Mouse (Mus musculus) mesoderm, embryonic 11.5 days (tissue): ENCODE measurements around the gene Sugt1.

Source experiments
- DNase-seq: peaks from one replicate; pipeline ENCODE4 v3.0.0-alpha.2; 2012; ENCODE audit warnings: low read depth, low spot score

Gene Sugt1

DNA sequence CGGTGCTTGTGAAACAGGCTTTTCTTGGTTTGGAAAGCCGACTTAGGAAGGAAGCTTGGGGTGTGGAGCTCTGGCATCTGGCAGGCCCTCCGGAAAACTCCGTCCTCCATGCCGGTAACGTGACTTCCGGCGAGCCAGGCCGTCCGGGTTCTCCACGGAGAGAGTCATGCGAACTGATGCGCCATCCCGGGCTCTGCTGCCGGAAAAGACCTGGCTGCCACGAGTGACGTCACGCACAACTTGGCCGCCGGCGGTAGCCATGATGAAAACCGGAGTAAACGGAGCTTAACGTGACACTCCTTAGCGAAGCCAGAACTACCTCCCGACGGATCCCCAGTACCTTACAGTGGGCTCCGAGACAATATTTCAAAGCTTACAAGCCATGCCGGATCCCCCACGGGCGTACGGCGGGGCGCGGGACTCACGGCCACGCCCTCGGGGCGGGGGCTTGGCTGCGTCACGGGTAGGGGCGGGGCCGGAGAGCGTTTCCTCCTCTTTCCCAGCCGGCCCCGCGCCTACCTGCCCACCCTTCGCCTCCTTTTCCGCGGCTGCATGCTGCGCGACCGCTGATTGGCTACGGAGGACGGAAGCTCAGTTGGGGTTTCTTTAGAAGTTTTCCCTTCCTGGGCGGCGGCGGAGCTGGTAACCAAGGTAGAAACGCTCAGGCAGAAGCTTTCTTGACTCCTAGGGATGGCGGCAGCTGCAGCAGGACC is at the start of gene Sugt1:
TSS of gene Sugt1 (plus strand) at position 553 of the 713 bp plus-strand sequence.
- DNase-seq, result peak; percentile 95

DNA sequence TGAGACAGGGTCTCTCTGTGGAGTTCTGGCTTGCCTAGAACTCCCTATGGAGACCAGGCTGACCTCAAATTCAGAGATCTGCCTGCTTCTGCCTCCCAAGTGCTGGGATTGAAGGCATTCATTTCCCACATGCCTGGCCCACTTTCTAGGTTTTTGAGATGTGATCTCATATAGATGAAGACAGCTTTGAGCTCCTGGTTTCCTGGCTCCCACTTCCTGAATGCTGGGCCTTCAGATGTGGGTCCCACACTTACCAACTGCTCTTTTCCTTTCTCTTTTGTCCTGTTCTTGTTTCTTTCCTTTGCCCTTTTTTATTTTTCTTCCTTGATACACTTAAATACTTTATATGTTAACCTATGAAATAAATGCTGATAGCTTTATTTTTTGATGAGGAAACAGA is 49.6 kb upstream of the Sugt1 start:
- DNase-seq, result no peak

DNA sequence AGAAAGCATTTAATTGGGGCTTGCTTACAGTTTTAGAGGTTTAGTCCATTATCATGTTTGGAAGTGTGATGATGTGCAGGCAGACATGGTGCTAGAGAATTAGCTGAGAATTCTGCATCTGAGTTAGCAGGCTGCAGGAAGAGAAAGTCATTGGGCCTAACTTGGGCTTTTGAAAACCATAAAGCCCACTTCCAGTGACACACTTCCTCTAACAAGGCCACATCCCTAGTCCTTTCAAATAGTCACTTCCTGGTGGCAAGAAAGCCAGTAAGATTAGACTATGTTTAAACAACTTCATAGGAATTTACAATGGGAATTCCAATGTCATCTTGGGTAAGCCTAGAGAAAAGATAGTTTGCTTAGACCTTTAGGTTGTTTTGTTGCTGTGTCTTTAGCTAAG is 45.9 kb upstream of the Sugt1 start:
- DNase-seq, result no peak

- no peak for DNase-seq
Measured at GRCm38 (mm10) chr14:79549343-79549742, 38.1 kb upstream of the Sugt1 start.

GRCm38 (mm10) chr14:79551929-79552328 is 35.6 kb upstream of the Sugt1 start:
- DNase-seq, result no peak

DNA sequence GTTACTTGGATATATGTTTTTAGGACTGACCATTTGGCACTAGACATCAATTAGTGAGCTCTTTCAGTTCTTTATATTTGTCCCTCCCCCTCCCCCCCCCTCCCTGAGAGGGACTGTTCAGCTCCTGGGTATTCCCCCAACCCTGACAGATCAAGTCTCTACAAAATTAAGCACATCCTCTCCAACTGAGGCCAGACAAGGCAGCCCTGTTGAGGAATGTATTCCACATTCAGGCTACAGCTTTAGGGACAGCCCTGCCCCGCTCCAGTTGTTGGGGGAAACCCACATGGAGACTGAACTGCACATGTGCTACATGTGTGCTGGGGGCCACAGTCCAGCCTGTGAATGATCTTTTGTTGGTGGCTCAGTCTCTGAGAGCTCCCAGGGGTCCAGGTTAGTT is 34.6 kb upstream of the Sugt1 start:
- DNase-seq, result no peak

- no peak for DNase-seq
Measured at GRCm38 (mm10) chr14:79557796-79558195, 29.7 kb upstream of the Sugt1 start.

- DNase-seq, result peak; percentile 43
Measured at GRCm38 (mm10) chr14:79562745-79563144, 24.7 kb upstream of the Sugt1 start.

DNA sequence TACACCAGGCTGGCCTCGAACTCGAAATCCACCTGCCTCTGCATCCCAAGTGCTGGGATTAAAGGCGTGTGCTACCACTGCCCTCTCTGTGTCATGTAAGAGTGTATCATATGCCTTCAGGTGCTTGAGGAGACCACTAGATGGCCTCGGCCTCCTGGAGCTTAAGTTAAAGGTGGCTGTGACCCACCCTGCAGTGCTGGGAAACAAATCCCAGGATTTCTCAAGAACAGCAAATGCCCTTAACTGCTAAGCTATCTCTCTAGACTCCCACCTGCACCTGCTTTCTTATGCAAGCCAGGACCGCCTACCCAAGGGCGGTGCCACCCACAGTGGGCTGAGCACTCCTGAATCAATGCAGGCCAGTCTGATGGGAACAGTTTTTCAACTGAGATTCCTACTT is 22.7 kb upstream of the Sugt1 start:
- DNase-seq, result no peak

DNA sequence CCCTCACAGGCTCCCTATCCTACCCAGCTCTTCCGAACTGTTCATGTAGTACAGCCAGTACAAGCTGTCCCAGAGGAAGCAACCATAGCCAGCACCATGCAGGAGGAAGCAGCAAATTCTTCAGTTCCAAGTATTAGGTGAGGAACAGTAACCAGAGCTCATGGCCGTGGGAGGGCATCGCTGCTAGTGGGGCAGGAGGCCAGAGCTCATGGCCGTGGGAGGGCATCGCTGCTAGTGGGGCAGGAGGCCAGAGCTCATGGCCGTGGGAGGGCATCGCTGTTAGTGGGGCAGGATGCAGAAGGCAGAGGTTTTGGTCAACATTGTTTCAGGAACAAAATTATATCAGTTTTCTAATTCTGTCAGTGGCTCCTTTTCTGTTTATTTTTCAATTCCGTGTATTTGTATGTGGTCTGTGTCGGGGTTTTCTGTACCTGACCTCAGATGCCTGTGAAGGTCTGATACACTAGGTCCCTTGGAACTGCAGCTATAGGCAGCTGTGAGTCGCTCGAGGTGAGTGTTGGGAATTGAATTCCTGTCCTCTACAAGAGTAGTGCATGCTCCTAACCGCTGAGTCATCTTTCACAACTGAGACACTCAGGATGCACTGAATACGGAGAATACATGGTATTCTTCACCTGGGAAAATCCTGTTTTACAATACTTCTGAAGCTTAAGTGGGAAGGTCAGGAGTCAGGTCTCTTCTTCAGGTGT is 13.9 kb upstream of the Sugt1 start:
- DNase-seq, result no peak

- DNase-seq, result no peak
Measured at GRCm38 (mm10) chr14:79574361-79574760, 13.1 kb upstream of the Sugt1 start.

- DNase-seq, result no peak
Measured at GRCm38 (mm10) chr14:79583526-79584245, 3.8 kb upstream of the Sugt1 start.

- DNase-seq, result no peak
Measured at GRCm38 (mm10) chr14:79586499-79587138, 872 bp upstream of the Sugt1 start.

DNA sequence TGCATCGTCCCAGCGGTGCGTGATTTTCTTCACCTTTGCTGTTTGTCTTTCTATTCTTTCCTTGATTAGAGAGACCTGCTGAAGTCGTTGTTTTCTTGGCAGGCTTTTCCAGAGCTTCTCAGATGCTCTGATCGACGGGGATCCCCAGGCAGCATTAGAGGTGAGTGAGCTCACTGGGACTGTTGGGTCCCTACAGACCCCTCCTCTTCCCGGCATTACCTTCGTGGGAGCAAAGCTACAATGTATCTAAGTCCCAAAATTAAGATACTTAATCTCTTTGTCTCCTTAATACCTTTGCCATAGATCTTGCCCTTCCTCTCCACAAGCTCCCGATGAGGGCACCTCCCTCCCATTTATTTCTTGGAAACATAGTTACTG is 350 bp downstream of the Sugt1 start:
- DNase-seq, result no peak

DNA sequence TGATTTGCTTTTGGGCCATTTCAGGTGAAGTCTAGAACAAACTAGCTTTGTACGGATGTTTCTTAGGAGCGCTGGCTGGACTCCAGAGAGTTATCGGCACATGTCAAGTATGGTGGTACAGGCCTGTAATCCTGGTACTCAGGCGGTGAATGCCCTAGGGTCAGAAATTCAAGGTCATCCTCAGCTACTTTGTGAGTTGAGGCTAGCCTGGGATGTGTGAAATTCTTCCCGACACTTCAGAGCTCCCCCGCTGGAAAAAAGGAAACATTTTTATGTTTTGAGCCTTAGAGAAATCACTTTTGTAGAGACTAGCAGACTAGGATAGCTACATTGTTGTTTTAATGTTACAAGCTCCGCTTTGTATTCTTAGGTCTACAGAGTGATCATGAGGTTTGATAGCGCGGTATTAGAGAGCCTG is 1.1 kb downstream of the Sugt1 start:
- no peak for DNase-seq

GRCm38 (mm10) chr14:79589401-79589800 is 1.9 kb downstream of the Sugt1 start:
- DNase-seq, result no peak

DNA sequence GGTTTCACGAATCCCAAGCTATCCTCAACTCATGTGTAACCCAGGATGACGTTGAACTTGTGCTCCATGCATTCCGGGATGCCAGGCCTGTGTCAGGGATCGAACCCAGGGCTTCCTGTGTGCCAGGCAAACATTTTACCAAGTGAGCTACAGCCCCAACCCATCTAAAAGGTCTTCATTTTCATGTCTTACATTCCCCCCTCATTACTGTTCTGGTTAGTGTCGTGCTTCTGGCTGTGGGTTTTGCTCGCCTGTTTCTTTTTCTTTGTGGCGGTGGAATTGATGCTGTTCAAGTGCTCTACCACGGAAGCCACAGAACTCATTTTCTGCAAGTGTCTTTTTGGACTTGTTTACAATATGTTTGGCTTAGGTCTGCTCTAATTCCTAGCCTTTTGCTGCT is 3.4 kb downstream of the Sugt1 start:
- DNase-seq, result no peak

DNA sequence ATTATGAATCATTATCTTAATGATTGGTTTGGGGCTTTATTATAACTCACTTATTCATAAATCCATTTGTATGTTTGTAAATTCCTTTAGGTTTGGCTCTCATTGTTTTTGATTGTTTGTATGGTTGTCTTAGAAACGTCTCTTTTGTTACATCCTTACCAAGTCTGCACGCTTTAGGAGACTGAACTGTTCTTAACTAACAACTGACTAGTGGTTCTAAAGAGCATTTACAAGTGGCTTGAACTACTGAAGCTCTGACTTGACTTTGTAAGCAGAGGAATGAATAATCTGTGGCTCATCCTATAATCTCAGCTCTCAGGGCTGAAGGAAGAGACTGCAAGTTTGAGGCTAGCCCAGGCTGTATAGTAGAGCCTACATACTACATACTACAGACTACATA is 4.1 kb downstream of the Sugt1 start:
- DNase-seq, result no peak

- DNase-seq, result no peak
Measured at GRCm38 (mm10) chr14:79594069-79594468, 6.6 kb downstream of the Sugt1 start.

- DNase-seq, result no peak
Measured at GRCm38 (mm10) chr14:79596602-79597001, 9.1 kb downstream of the Sugt1 start.

DNA sequence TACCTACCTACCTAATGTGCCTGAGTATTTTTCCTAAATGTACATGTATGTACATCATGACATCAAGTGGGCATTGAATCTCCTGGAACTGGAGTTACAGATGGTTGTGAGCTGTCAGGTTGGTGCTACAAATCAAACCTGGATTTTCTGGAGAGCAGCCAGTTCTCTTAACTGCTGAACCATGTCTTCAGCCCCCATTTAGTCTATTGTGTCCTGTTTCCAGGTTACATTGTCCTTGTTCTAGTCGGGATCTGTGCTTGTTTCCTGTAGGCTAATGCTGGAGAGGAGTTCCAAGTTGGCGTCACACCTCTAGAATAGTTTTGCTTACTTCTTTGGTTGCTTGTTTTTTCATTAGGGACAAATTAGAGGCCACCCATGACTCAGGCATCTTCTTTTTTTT is 18.4 kb downstream of the Sugt1 start:
- no peak for DNase-seq

GRCm38 (mm10) chr14:79606392-79606791 is 18.9 kb downstream of the Sugt1 start:
- DNase-seq, result no peak
